Mouse (Mus musculus): ENCODE measurements around the gene Rab20.

- TF ChIP-seq POLR2A (IDR thresholded peaks at IDR 0.05; ENCODE audit: control insufficient read depth, extremely low read depth, insufficient read depth, low read length, poor library complexity) = no peak
- TF ChIP-seq CTCF (IDR thresholded peaks at IDR 0.05; ENCODE audit: borderline replicate concordance, control insufficient read depth, extremely low read depth, insufficient read depth, low read length, poor library complexity) = no peak
Measured at GRCm38 (mm10) chr8:11454228-11454627, 24.3 kb downstream of the Rab20 start.
